ENCODE assay signal across 22 mouse cellular contexts in the genomic region with DNA sequence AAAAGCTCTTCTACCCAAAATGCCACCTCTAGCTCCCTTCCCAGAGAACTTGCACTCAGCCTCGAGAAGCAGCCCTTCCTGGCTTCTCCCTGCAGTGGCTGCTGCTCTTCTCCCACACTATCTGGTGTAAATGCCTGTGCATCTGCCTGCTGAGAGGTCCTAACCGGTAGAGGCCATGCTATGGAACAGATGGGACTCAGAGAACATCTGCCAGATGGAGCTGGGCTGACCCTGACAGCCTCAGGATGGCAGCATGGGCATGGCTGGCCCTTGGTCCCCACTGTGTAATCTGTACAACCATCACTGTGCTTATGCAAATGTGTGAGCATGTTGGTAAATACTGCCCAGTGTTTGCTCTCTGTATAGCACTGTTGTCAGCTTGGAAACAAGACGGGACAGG. TPM values are rescaled to one million over a fixed set of nuclear protein-coding genes. Genes with fewer than 3 reads are reported as not detected.
DNase-seq lines count a peak whose midpoint lies in the region; ATAC-seq and TF ChIP-seq lines count a peak whose summit lies in the region.
"Had no signal": no experiment of that assay in that cellular context is flagged by ENCODE, and none has a peak within 500 bp of the region (broad histone marks: within the 10 kb centered on the region; RNA-seq: fewer than 3 reads in every experiment).

No protein-coding gene starts in this region.

- H3K4me2 ChIP-seq in hindbrain, embryonic 15.5 days, result no peak overlapping the region
- H3K4me2 ChIP-seq in hindbrain, embryonic 16.5 days (ENCODE audit: low read length), result no peak overlapping the region
- H3K4me2 ChIP-seq in midbrain, postnatal 0 days (ENCODE audit: low read depth, low read length, poor library complexity, severe bottlenecking), result no peak overlapping the region
- no peak overlapping the region for H3K4me2 ChIP-seq in midbrain, embryonic 15.5 days
- H3K4me2 ChIP-seq in limb, embryonic 12.5 days, result no peak overlapping the region
- H3K4me2 ChIP-seq: forebrain, embryonic 15.5 days; hindbrain, embryonic 14.5 days; limb, embryonic 13.5 days; liver, embryonic 13.5 days had no signal

- ATAC-seq in hindbrain, embryonic 15.5 days (ENCODE audit: low FRiP score, low read depth), result no peak
- ATAC-seq in hindbrain, embryonic 16.5 days, result no peak
- no peak for ATAC-seq in midbrain, postnatal 0 days (ENCODE audit: low FRiP score)
- ATAC-seq in midbrain, embryonic 15.5 days (replicated peaks), result no peak
- no peak for ATAC-seq in limb, embryonic 12.5 days (ENCODE audit: insufficient number of reproducible peaks, insufficient read depth, low FRiP score, low TSS enrichment, low read depth)
- ATAC-seq: forebrain, embryonic 15.5 days had no signal

- DNase-seq in midbrain, postnatal 0 days (ENCODE audit: low spot score), result peak; percentile 47
- no peak for DNase-seq in frontal cortex, postnatal 25 days (ENCODE audit: low spot score in 2 of 2)
- no peak for DNase-seq in liver
- DNase-seq: adrenal gland, adult 2 months; cerebellum, adult 8-10 months; cerebellum, postnatal 36 days; gastrocnemius, postnatal 14 days; kidney, postnatal 14 days; layer of hippocampus, postnatal 36 days; liver, embryonic 13.5 days; lung, adult 2 months; lung, postnatal 14 days; right cerebral cortex, postnatal 25 days had no signal

- H3K36me3 ChIP-seq in hindbrain, embryonic 15.5 days, result peaks cover 16% of the 10 kb centered on the region; the same call in 1 of the 2 replicates
- 0 out of 2 replicates have a peak, but pooled peaks cover 3% of the 10 kb centered on the region for H3K36me3 ChIP-seq in hindbrain, embryonic 16.5 days (ENCODE audit: control insufficient read depth, insufficient read depth, low read length)
- H3K36me3 ChIP-seq in midbrain, postnatal 0 days (ENCODE audit: insufficient read depth, low read length), result 0 out of 2 replicates have a peak, but pooled peaks cover 6% of the 10 kb centered on the region
- peaks cover 10% of the 10 kb centered on the region for H3K36me3 ChIP-seq in midbrain, embryonic 15.5 days (replicated peaks)
- H3K36me3 ChIP-seq in limb, embryonic 12.5 days, result peaks cover 32% of the 10 kb centered on the region
- H3K36me3 ChIP-seq: G1E; liver, embryonic 13.5 days had no signal

- H3K4me3 ChIP-seq in hindbrain, embryonic 15.5 days, result no peak overlapping the region
- no peak overlapping the region for H3K4me3 ChIP-seq in hindbrain, embryonic 16.5 days (ENCODE audit: low read length)
- no peak overlapping the region for H3K4me3 ChIP-seq in midbrain, postnatal 0 days (ENCODE audit: low read depth, low read length)
- H3K4me3 ChIP-seq in midbrain, embryonic 15.5 days, result no peak overlapping the region
- H3K4me3 ChIP-seq in limb, embryonic 12.5 days (replicated peaks), result no peak overlapping the region
- H3K4me3 ChIP-seq: forebrain, embryonic 15.5 days; limb, embryonic 13.5 days; liver, embryonic 13.5 days had no signal

- WGBS in hindbrain, embryonic 15.5 days, result 39% methylated on average over 3 of the region's 3 CpGs
- WGBS in hindbrain, embryonic 16.5 days, result 48% methylated on average over 3 of the region's 3 CpGs
- WGBS in midbrain, postnatal 0 days, result 59% methylated on average over 3 of the region's 3 CpGs
- 50% methylated on average over 3 of the region's 3 CpGs for WGBS in midbrain, embryonic 15.5 days
- 58% methylated on average over 3 of the region's 3 CpGs for WGBS in limb, embryonic 12.5 days

- H3K27ac ChIP-seq in hindbrain, embryonic 15.5 days (replicated peaks), result peak overlapping the region; percentile 42; the same call in 1 of the 2 replicates
- H3K27ac ChIP-seq in hindbrain, embryonic 16.5 days (ENCODE audit: low read depth, low read length), result no peak overlapping the region
- H3K27ac ChIP-seq in midbrain, postnatal 0 days (ENCODE audit: low read depth, low read length), result no peak overlapping the region
- no peak overlapping the region for H3K27ac ChIP-seq in midbrain, embryonic 15.5 days
- H3K27ac ChIP-seq in limb, embryonic 12.5 days, result no peak overlapping the region
- H3K27ac ChIP-seq: forebrain, embryonic 15.5 days; hindbrain, embryonic 14.5 days; liver, embryonic 13.5 days had no signal

- no peak overlapping the region for H3K9ac ChIP-seq in hindbrain, embryonic 15.5 days
- no peak overlapping the region for H3K9ac ChIP-seq in hindbrain, embryonic 16.5 days (ENCODE audit: low read depth, low read length)
- H3K9ac ChIP-seq in midbrain, postnatal 0 days (replicated peaks; ENCODE audit: low read length, poor library complexity, severe bottlenecking), result no peak overlapping the region
- no peak overlapping the region for H3K9ac ChIP-seq in midbrain, embryonic 15.5 days
- 0 out of 2 replicates have a peak overlapping the region, but pooled peaks have one; percentile 12 for H3K9ac ChIP-seq in limb, embryonic 12.5 days (replicated peaks)
- H3K9ac ChIP-seq: forebrain, embryonic 15.5 days; hindbrain, embryonic 14.5 days; limb, embryonic 13.5 days; liver, embryonic 13.5 days had no signal

- no peak for TF ChIP-seq CTCF in midbrain, postnatal 0 days (IDR thresholded peaks at IDR 0.05)

- no peaks in the 10 kb centered on the region for H3K27me3 ChIP-seq in hindbrain, embryonic 15.5 days
- no peaks in the 10 kb centered on the region for H3K27me3 ChIP-seq in hindbrain, embryonic 16.5 days (replicated peaks; ENCODE audit: control insufficient read depth, insufficient read depth, low read length)
- H3K27me3 ChIP-seq in midbrain, postnatal 0 days (ENCODE audit: insufficient read depth, low read length), result no peaks in the 10 kb centered on the region
- no peaks in the 10 kb centered on the region for H3K27me3 ChIP-seq in midbrain, embryonic 15.5 days (replicated peaks)
- no peaks in the 10 kb centered on the region for H3K27me3 ChIP-seq in limb, embryonic 12.5 days
- H3K27me3 ChIP-seq: forebrain, embryonic 15.5 days; limb, embryonic 13.5 days; liver, embryonic 13.5 days had no signal

- H3K9me3 ChIP-seq in hindbrain, embryonic 15.5 days, result no peaks in the 10 kb centered on the region
- no peaks in the 10 kb centered on the region for H3K9me3 ChIP-seq in hindbrain, embryonic 16.5 days (ENCODE audit: control insufficient read depth, low read length)
- no peaks in the 10 kb centered on the region for H3K9me3 ChIP-seq in midbrain, postnatal 0 days (ENCODE audit: low read length)
- H3K9me3 ChIP-seq in midbrain, embryonic 15.5 days, result no peaks in the 10 kb centered on the region
- no peaks in the 10 kb centered on the region for H3K9me3 ChIP-seq in limb, embryonic 12.5 days
- H3K9me3 ChIP-seq: forebrain, embryonic 15.5 days; G1E; limb, embryonic 13.5 days; liver, embryonic 13.5 days had no signal

- peaks cover 45% of the 10 kb centered on the region for H3K4me1 ChIP-seq in hindbrain, embryonic 15.5 days (replicated peaks)
- H3K4me1 ChIP-seq in hindbrain, embryonic 16.5 days (ENCODE audit: control insufficient read depth, insufficient read depth, low read depth, low read length), result peaks cover 25% of the 10 kb centered on the region
- H3K4me1 ChIP-seq in midbrain, postnatal 0 days (ENCODE audit: insufficient read depth, low read length), result peaks cover 10% of the 10 kb centered on the region
- H3K4me1 ChIP-seq in midbrain, embryonic 15.5 days, result peaks cover 35% of the 10 kb centered on the region
- H3K4me1 ChIP-seq in limb, embryonic 12.5 days (replicated peaks), result peaks cover 57% of the 10 kb centered on the region

RNA-seq across cellular contexts. Expression of gene Cep295nl, which starts 19.7 kb away (rescaled TPM):
- 0.08 and 0.34 TPM in 2 replicates for polyA plus RNA-seq in hindbrain, embryonic 15.5 days (2015; fragmentation: Nextera tagmentation; extraction: Ambion mirVana)
- 0.15 and 0.17 TPM in 2 replicates for polyA plus RNA-seq in hindbrain, embryonic 16.5 days (2015; fragmentation: Nextera tagmentation; extraction: Ambion mirVana)
- total RNA-seq in midbrain, postnatal 0 days (2014; rRNA removed), result 0.16 and 0.71 TPM in 2 replicates
- 0.13 and 0.22 TPM in 2 replicates for polyA plus RNA-seq in midbrain, postnatal 0 days (2015; fragmentation: Nextera tagmentation; extraction: Ambion mirVana)
- 0.09 and 0.27 TPM in 2 replicates for polyA plus RNA-seq in midbrain, embryonic 15.5 days (2015; fragmentation: Nextera tagmentation; extraction: Ambion mirVana)
- 0.59 and 0.60 TPM in 2 replicates for polyA plus RNA-seq in limb, embryonic 12.5 days (2016; fragmentation: Nextera tagmentation; extraction: Ambion mirVana)
- polyA plus RNA-seq: adrenal gland, adult 2 months; forebrain, embryonic 15.5 days; G1E; hindbrain, embryonic 14.5 days; liver, embryonic 13.5 days; stomach, embryonic 14.5 days had no signal

RNA-seq across cellular contexts. Expression of gene Usp36, which starts 32.6 kb away (rescaled TPM):
- 16.8 and 19.8 TPM in 2 replicates for polyA plus RNA-seq in hindbrain, embryonic 15.5 days (2015; fragmentation: Nextera tagmentation; extraction: Ambion mirVana)
- polyA plus RNA-seq in hindbrain, embryonic 16.5 days (2015; fragmentation: Nextera tagmentation; extraction: Ambion mirVana), result 15.2 and 18.9 TPM in 2 replicates
- 13.7 and 20.4 TPM in 2 replicates for total RNA-seq in midbrain, postnatal 0 days (2014; rRNA removed)
- polyA plus RNA-seq in midbrain, postnatal 0 days (2015; fragmentation: Nextera tagmentation; extraction: Ambion mirVana), result 10.6 and 13.1 TPM in 2 replicates
- polyA plus RNA-seq in midbrain, embryonic 15.5 days (2015; fragmentation: Nextera tagmentation; extraction: Ambion mirVana), result 20.1 and 23.1 TPM in 2 replicates
- 20.1 and 21.3 TPM in 2 replicates for polyA plus RNA-seq in limb, embryonic 12.5 days (2016; fragmentation: Nextera tagmentation; extraction: Ambion mirVana)

RNA-seq across cellular contexts. Expression of gene Timp2, which starts 32.9 kb away (rescaled TPM):
- 83.4 and 91.2 TPM in 2 replicates for polyA plus RNA-seq in hindbrain, embryonic 15.5 days (2015; fragmentation: Nextera tagmentation; extraction: Ambion mirVana)
- 95.2 and 97.8 TPM in 2 replicates for polyA plus RNA-seq in hindbrain, embryonic 16.5 days (2015; fragmentation: Nextera tagmentation; extraction: Ambion mirVana)
- 212 and 217 TPM in 2 replicates for total RNA-seq in midbrain, postnatal 0 days (2014; rRNA removed)
- polyA plus RNA-seq in midbrain, postnatal 0 days (2015; fragmentation: Nextera tagmentation; extraction: Ambion mirVana), result 129 and 140 TPM in 2 replicates
- polyA plus RNA-seq in midbrain, embryonic 15.5 days (2015; fragmentation: Nextera tagmentation; extraction: Ambion mirVana), result 83.4 and 83.6 TPM in 2 replicates
- polyA plus RNA-seq in limb, embryonic 12.5 days (2016; fragmentation: Nextera tagmentation; extraction: Ambion mirVana), result 77.6 and 91.3 TPM in 2 replicates
- total RNA-seq: G1E had no signal
- polyA plus RNA-seq: G1E had no signal
